Mouse (Mus musculus): Measurements from ENCODE around the gene Mrpl53. TPM values are rescaled to one million over a fixed set of nuclear protein-coding genes. Genes with fewer than 3 reads are reported as not detected.

The Mrpl53 gene
- polyA plus RNA-seq, 2 experiments, result 101 to 124 TPM

DNA sequence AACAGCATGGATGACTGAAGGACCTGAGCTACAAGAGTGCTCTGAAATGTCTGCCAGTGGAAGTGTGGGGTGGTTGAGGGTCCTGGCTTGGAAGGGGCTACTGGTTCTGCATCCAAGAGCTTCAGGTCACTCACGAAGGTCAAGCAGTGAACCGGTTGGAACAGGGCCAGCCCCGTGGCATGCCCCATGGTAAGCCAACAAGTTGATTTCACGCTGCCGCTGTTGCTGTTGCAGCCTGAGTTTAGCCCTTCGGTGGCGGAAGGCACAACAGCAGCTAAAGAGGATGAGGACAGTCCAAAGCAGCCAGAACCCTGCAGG lies 10.9 kb downstream of the Mrpl53 start:
- Histone ChIP-seq H3K27me3 (ENCODE audit: control insufficient read depth, insufficient read depth, low read length) (no peaks in the 10 kb centered on the region), H3K27ac (replicated peaks; ENCODE audit: low read depth, low read length) (no peak overlapping the region), H3K9me3 (ENCODE audit: control insufficient read depth, low read length) (no peaks in the 10 kb centered on the region), H3K36me3 (ENCODE audit: control insufficient read depth, insufficient read depth, low read length) (peaks cover 38% of the 10 kb centered on the region), H3K4me2 (replicated peaks; ENCODE audit: low read depth, low read length, severe bottlenecking) (peak overlapping the region; percentile 96), H3K9ac (ENCODE audit: low read depth, low read length, severe bottlenecking) (peak overlapping the region; percentile 28; the same call in 1 of the 2 replicates), H3K4me1 (ENCODE audit: control insufficient read depth, insufficient read depth, low read length) (peaks cover 36% of the 10 kb centered on the region), H3K4me3 (replicated peaks; ENCODE audit: low read length) (no peak overlapping the region; the same call in 1 of the 2 replicates)
- no peak for TF ChIP-seq POLR2A (IDR thresholded peaks at IDR 0.05; ENCODE audit: borderline replicate concordance, extremely low read depth, insufficient read depth, insufficient read length)
- no peak for ATAC-seq (ENCODE audit: low FRiP score, low read depth)
- 84% methylated on average over 7 of the region's 7 CpGs for WGBS
- DNase-seq (ENCODE audit: low spot score), result no peak

DNA sequence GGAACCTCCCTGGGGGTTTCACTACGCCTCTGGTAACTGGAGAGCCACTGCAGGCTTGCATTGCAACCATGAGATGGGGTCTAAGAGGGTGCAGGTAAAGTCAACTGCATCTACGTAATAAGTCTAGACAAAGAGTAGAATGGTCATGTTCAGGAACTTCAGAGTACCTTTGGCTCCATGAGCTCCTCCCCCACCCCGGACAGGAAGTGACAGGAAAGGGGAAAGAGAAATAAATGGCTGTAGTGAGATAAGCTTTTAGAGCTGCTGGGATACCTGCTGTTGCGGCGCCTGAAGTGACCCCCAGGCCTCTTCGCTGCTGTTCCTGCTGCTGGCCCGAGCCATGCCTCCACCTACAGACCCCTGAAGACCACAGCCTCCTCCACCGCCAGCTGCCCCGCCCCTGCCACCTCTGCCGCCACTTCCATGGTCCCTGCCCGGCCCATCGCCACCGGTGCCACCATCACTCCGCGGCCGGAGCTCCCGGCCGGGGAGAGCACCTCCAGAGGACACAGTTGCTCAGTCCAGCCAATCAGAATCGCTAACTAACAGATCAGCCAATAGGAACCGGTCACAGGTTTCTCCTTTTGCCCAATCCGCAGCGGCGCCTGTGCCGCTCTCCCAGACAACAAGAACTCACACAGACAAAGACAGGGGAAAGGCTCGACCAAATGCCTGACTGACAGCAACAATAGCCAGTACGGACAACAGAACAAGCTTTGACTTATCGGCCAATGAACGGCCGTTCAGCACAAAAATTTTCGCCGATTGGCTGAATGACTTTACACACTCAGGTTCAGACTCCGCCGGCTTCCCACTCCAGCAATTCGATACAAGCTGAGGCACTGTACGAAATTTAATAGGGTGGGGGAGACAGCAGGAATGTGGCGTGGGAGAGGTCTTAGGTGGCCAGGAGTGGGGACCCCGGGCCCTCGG lies 12.4 kb downstream of the Mrpl53 start, which contains the start of gene Wbp1:
Gene Wbp1, minus strand, starts transcription at position 630 of the 933 bp plus-strand sequence.
- Histone ChIP-seq H3K4me3 (replicated peaks; ENCODE audit: low read length) (peak within 1 kb of the TSS; percentile 73), H3K36me3 (ENCODE audit: control insufficient read depth, insufficient read depth, low read length) (peaks cover 38% of the 10 kb centered on the region), H3K4me2 (replicated peaks; ENCODE audit: low read depth, low read length, severe bottlenecking) (peak within 1 kb of the TSS; percentile 96), H3K9me3 (ENCODE audit: control insufficient read depth, low read length) (no peaks in the 10 kb centered on the region), H3K9ac (ENCODE audit: low read depth, low read length, severe bottlenecking) (peak within 1 kb of the TSS; percentile 89), H3K27ac (replicated peaks; ENCODE audit: low read depth, low read length) (peak within 1 kb of the TSS; percentile 99), H3K27me3 (ENCODE audit: control insufficient read depth, insufficient read depth, low read length) (no peaks in the 10 kb centered on the region), H3K4me1 (ENCODE audit: control insufficient read depth, insufficient read depth, low read length) (peaks cover 38% of the 10 kb centered on the region)
- ATAC-seq (ENCODE audit: low FRiP score, low read depth) (peak; percentile 94), DNase-seq (ENCODE audit: low spot score) (peak; percentile 99)
- peak; percentile 92 for TF ChIP-seq POLR2A (IDR thresholded peaks at IDR 0.05; ENCODE audit: borderline replicate concordance, extremely low read depth, insufficient read depth, insufficient read length)
- under 1% methylated on average over 36 of the region's 38 CpGs for WGBS

DNA sequence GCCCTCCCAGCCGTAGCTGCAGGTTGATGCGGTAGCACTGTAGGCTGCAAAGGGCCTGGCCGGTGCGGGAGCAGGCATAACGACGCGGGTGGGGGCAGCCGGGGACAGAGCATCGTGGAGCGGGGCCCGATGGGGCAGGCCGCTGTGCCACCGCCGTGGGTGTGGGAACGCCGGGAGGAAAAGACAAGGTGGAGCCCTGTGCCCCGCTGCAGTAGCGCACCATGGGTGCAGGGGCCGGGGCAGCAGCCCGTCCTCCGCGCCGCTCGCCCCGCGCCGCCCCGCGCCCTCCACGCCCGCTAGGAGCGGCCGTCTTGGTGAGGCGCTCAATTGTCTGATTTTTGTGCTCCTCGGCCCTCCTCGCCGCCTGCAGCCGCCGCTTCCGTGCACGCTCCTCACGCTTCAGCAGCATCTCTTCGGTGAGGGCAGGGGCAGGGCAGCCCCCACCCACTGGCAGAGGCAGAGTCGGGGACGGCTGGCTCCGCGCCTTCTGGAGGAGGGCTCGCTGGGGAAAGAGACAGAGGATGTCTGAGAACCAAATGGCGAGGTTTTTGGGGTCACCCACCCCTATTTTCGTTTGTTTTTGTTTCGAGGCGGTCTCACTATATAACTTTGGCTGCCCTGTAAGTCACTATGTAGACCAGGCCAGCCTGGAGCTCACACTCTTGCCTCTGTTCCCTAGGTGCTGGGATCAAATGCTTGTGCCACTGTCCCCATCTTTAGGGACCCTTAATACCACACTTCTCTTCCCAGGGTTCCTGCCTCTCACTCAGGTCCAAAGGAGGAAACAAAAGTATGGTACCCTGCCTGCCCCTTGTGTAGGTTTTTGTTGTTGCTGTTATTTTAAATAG lies 13.2 kb downstream of the Mrpl53 start:
- peak overlapping the region; percentile 99 for H3K27ac ChIP-seq (replicated peaks; ENCODE audit: low read depth, low read length)
- H3K4me1 ChIP-seq (ENCODE audit: control insufficient read depth, insufficient read depth, low read length), result peaks cover 31% of the 10 kb centered on the region
- TF ChIP-seq POLR2A (IDR thresholded peaks at IDR 0.05; ENCODE audit: borderline replicate concordance, extremely low read depth, insufficient read depth, insufficient read length), result no peak
- H3K36me3 ChIP-seq (ENCODE audit: control insufficient read depth, insufficient read depth, low read length), result peaks cover 32% of the 10 kb centered on the region
- DNase-seq (ENCODE audit: low spot score) (no peak), ATAC-seq (ENCODE audit: low FRiP score, low read depth) (peak; percentile 3; the same call in 1 of the 2 replicates)
- H3K4me3 ChIP-seq (replicated peaks; ENCODE audit: low read length), result peak overlapping the region; percentile 73
- no peaks in the 10 kb centered on the region for H3K9me3 ChIP-seq (ENCODE audit: control insufficient read depth, low read length)
- peak overlapping the region; percentile 89 for H3K9ac ChIP-seq (ENCODE audit: low read depth, low read length, severe bottlenecking)
- no peaks in the 10 kb centered on the region for H3K27me3 ChIP-seq (ENCODE audit: control insufficient read depth, insufficient read depth, low read length)
- 1% methylated on average over 34 of the region's 52 CpGs for WGBS
- H3K4me2 ChIP-seq (replicated peaks; ENCODE audit: low read depth, low read length, severe bottlenecking), result peak overlapping the region; percentile 96

DNA sequence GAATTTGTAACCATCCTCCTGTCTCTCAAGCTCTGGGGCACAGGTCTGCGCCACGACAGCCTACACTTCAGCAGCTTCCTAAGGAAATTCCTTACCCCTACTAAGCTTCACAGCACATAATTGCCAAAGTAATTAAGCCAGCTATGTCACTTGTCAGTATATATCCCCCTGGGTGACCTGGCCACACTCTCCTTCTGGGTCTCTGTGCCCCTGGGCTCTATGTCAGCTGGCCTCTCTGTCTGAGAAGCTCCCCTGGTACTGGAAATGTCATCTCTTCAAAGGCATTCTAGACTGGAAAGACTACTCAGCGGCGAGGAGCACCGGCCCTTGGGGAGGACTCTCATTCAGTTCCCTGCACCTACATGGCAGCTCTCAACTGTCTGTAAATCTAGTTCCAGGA lies 14.1 kb downstream of the Mrpl53 start:
- Histone ChIP-seq H3K4me3 (replicated peaks; ENCODE audit: low read length) (0 out of 2 replicates have a peak overlapping the region, but pooled peaks have one; percentile 73), H3K4me2 (replicated peaks; ENCODE audit: low read depth, low read length, severe bottlenecking) (peak overlapping the region; percentile 96), H3K27ac (replicated peaks; ENCODE audit: low read depth, low read length) (no peak overlapping the region), H3K9ac (ENCODE audit: low read depth, low read length, severe bottlenecking) (no peak overlapping the region), H3K9me3 (ENCODE audit: control insufficient read depth, low read length) (no peaks in the 10 kb centered on the region), H3K27me3 (ENCODE audit: control insufficient read depth, insufficient read depth, low read length) (no peaks in the 10 kb centered on the region), H3K36me3 (ENCODE audit: control insufficient read depth, insufficient read depth, low read length) (peaks cover 23% of the 10 kb centered on the region), H3K4me1 (ENCODE audit: control insufficient read depth, insufficient read depth, low read length) (peaks cover 31% of the 10 kb centered on the region)
- TF ChIP-seq POLR2A (IDR thresholded peaks at IDR 0.05; ENCODE audit: borderline replicate concordance, extremely low read depth, insufficient read depth, insufficient read length), result no peak
- DNase-seq (ENCODE audit: low spot score) (no peak), ATAC-seq (ENCODE audit: low FRiP score, low read depth) (no peak)
- 78% methylated on average over 5 of the region's 5 CpGs for WGBS

DNA sequence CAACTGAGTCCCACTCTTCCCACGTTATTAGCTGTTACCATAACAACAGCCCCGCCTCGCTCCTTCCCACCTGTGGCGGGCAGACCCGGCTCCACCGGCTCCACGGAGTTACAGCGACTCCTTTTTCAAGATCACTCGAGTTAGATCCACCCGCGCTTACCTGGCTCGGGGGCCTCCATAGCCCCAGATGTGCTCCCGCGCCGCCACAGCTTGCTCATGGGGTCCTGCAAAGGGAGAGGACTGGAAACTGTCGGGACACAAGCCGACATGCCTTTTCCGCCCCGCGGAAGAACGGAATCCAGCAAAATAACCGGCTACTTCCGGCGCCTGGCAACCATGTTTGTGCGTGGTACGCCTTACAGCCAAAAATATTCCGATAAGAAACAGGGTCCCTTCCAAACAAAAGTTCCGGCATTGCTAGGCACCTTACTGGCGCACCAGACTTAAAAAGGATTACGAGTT lies 16.0 kb downstream of the Mrpl53 start:
- Histone ChIP-seq H3K9ac (ENCODE audit: low read depth, low read length, severe bottlenecking) (peak overlapping the region; percentile 59), H3K4me1 (ENCODE audit: control insufficient read depth, insufficient read depth, low read length) (peaks cover 26% of the 10 kb centered on the region), H3K27ac (replicated peaks; ENCODE audit: low read depth, low read length) (peak overlapping the region; percentile 34; the same call in 1 of the 2 replicates), H3K36me3 (ENCODE audit: control insufficient read depth, insufficient read depth, low read length) (0 out of 2 replicates have a peak, but pooled peaks cover 4% of the 10 kb centered on the region), H3K4me2 (replicated peaks; ENCODE audit: low read depth, low read length, severe bottlenecking) (peak overlapping the region; percentile 75), H3K4me3 (replicated peaks; ENCODE audit: low read length) (peak overlapping the region; percentile 62), H3K27me3 (ENCODE audit: control insufficient read depth, insufficient read depth, low read length) (no peaks in the 10 kb centered on the region), H3K9me3 (ENCODE audit: control insufficient read depth, low read length) (no peaks in the 10 kb centered on the region)
- DNase-seq (ENCODE audit: low spot score) (peak; percentile 97), ATAC-seq (ENCODE audit: low FRiP score, low read depth) (peak; percentile 14; the same call in 1 of the 2 replicates)
- TF ChIP-seq POLR2A (IDR thresholded peaks at IDR 0.05; ENCODE audit: borderline replicate concordance, extremely low read depth, insufficient read depth, insufficient read length), result no peak
- WGBS, result under 1% methylated on average over 30 of the region's 30 CpGs

All from limb, embryonic 14.5 days (tissue).